Mouse (Mus musculus) stomach, embryonic 14.5 days (tissue): ENCODE measurements around the gene Mif4gd. TPM values are rescaled to one million over a fixed set of nuclear protein-coding genes. Genes with fewer than 3 reads are reported as not detected.
A peak's percentile ranks its signal among the peaks of the same experiment; 100 is the strongest.

Experiments
- ATAC-seq: fragments of 200-750 bp; cut with Nextera tagmentation; 2 replicates; pipeline ENCODE4 v1.8.0; 2017; ENCODE audit warnings: low read depth, moderate TSS enrichment; ENCODE audit not compliant: insufficient number of reproducible peaks, insufficient read depth, low FRiP score
- H3K27ac ChIP-seq: fragments of 300-500 bp; sonication (generic); 2 replicates; pipeline ENCODE4 v1.5.1; 2014; ENCODE audit warnings: mild to moderate bottlenecking, low read length, moderate library complexity, mixed read lengths
- H3K27me3 ChIP-seq: fragments of 300-500 bp; sonication (generic); 2 replicates; pipeline ENCODE4 v1.6.1; 2014; ENCODE audit warnings: low read length, control low read depth, mixed read lengths; ENCODE audit not compliant: control insufficient read depth, insufficient read depth
- H3K36me3 ChIP-seq: fragments of 300-500 bp; sonication (generic); 2 replicates; pipeline ENCODE4 v1.6.1; 2014; ENCODE audit warnings: mild to moderate bottlenecking, control low read depth, low read length, moderate library complexity, mixed read lengths; ENCODE audit not compliant: control insufficient read depth, insufficient read depth
- H3K4me1 ChIP-seq: fragments of 300-500 bp; sonication (generic); 2 replicates; pipeline ENCODE4 v1.6.1; 2014; ENCODE audit warnings: low read length, control low read depth, mixed read lengths; ENCODE audit not compliant: control insufficient read depth, insufficient read depth
- H3K4me2 ChIP-seq: fragments of 300-500 bp; sonication (generic); replicated peaks from 2 replicates; pipeline ENCODE4 v1.6.1; 2014; ENCODE audit warnings: low read depth, low read length, control low read depth
- H3K4me3 ChIP-seq: fragments of 300-500 bp; sonication (generic); 2 replicates; pipeline ENCODE4 v1.5.1; 2014; ENCODE audit warnings: low read depth, low read length, control low read depth
- H3K9ac ChIP-seq: fragments of 300-500 bp; sonication (generic); replicated peaks from 2 replicates; pipeline ENCODE4 v1.6.1; 2014; ENCODE audit warnings: low read depth, mild to moderate bottlenecking, control low read depth, low read length, moderate library complexity, mixed read lengths
- H3K9me3 ChIP-seq: fragments of 300-500 bp; sonication (generic); 2 replicates; pipeline ENCODE4 v1.6.1; 2016; ENCODE audit warnings: low read depth, low read length, control low read depth; ENCODE audit not compliant: control insufficient read depth
- WGBS: fragments of 180-500 bp; shearing (Covaris S2); extraction: QIAGEN DNeasy Blood & Tissue Kit; methylation state at CpG from one replicate; pipeline ENCODE4 v1.1.7; 2014; 5-methylcytosine and 5-hydroxymethylcytosine counted together
- polyA plus RNA-seq: library from polyadenylated mRNA; unstranded; fragments of >200 nt; fragmentation: Nextera tagmentation; extraction: Ambion mirVana; gene quantifications from 2 replicates; pipeline ENCODE4 v1.2.1, GENCODE M21; 2014

Mif4gd gene
- polyA plus RNA-seq, 1 experiment from 2014 or later: 33.4 TPM

DNA sequence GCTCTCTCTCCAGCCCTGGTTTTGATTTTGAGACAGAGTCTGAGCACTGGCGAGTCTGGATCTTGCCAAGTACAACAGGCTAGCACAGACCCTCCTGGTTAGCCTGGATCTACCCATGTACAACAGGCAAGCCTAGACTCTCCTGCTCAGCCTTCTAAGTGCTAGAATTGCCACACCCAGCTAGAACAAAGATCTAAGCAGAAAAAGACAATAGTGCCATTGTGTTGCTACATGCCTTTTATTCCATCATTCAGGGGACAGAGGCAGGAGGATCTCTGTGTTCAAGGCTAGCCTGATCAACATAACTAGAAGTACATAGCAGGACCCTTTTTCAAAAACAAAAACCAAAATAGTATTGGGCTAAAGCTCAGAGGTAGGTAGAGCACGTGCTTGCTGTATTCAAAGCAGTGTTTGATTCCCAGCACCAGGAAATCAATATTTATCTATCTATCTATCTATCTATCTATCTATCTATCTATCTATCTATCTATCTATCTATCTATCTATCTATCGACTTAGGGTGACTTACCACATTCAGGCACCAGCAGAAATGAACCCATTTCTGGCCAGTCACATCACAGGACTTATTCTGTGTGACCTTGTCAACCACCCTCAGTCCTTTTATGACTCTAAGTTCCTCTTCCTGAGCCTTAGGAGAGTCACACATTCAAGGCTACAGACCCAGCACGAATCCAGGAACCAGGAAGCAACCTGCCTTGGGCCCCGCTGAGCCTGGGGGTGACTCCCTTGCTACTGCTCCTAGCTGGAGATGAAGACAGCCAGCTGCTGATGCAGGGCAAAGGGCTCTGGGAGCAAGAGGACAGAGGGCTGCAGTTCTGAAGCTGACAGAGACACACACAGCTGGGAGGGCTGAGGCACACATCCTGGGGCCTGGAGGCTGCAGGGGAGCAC lies 26.0 kb upstream of the Mif4gd start:
- H3K4me1 ChIP-seq: peaks cover 4% of the 10 kb centered on the region; the same call in 1 of the 2 replicates
- no peak overlapping the region for H3K9ac ChIP-seq
- 61% methylated on average over 5 of the region's 5 CpGs for WGBS
- no peaks in the 10 kb centered on the region for H3K36me3 ChIP-seq
- H3K4me3 ChIP-seq: no peak overlapping the region
- no peak overlapping the region for H3K27ac ChIP-seq
- no peaks in the 10 kb centered on the region for H3K27me3 ChIP-seq
- no peak overlapping the region for H3K4me2 ChIP-seq
- no peaks in the 10 kb centered on the region for H3K9me3 ChIP-seq
- ATAC-seq: no peak

GRCm38 (mm10) chr11:115636960-115637359 lies 24.2 kb upstream of the Mif4gd start:
- no peak overlapping the region for H3K9ac ChIP-seq
- no peak for ATAC-seq
- no peaks in the 10 kb centered on the region for H3K9me3 ChIP-seq
- no peak overlapping the region for H3K27ac ChIP-seq
- H3K4me1 ChIP-seq: peaks cover 4% of the 10 kb centered on the region; the same call in 1 of the 2 replicates
- H3K27me3 ChIP-seq: no peaks in the 10 kb centered on the region
- H3K4me2 ChIP-seq: no peak overlapping the region
- H3K4me3 ChIP-seq: no peak overlapping the region
- no peaks in the 10 kb centered on the region for H3K36me3 ChIP-seq
- WGBS: 63% methylated on average over 3 of the region's 3 CpGs

DNA sequence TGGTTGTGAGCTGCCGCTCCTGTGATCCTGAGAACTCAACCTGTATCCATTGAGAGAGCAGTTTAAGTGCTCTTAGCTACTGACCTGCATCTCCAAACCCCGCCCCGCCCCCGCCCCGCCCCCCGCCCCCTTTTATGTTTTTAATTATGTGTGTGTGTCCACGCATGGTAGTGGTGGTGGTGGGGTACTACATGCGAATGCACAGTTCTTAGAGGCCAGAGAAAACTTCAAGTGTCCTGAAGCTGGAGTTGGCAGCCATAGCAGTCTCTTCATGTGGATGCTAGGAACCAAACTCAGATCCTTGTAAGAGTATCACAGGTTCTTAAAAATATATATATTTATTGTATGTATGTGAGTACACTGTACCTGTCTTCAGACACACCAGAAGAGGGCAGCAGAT lies 22.7 kb upstream of the Mif4gd start:
- H3K4me2 ChIP-seq: no peak overlapping the region
- H3K27ac ChIP-seq: no peak overlapping the region
- ATAC-seq: no peak
- H3K4me3 ChIP-seq: no peak overlapping the region
- WGBS: 66% methylated on average over 8 of the region's 8 CpGs
- H3K9ac ChIP-seq: no peak overlapping the region
- H3K9me3 ChIP-seq: no peaks in the 10 kb centered on the region
- H3K27me3 ChIP-seq: no peaks in the 10 kb centered on the region
- peaks cover 4% of the 10 kb centered on the region; the same call in 1 of the 2 replicates for H3K4me1 ChIP-seq
- no peaks in the 10 kb centered on the region for H3K36me3 ChIP-seq

GRCm38 (mm10) chr11:115635041-115635440 lies 22.3 kb upstream of the Mif4gd start:
- ATAC-seq: no peak

GRCm38 (mm10) chr11:115634109-115634508 lies 21.3 kb upstream of the Mif4gd start:
- no peaks in the 10 kb centered on the region for H3K36me3 ChIP-seq
- H3K9me3 ChIP-seq: no peaks in the 10 kb centered on the region
- no peak overlapping the region for H3K27ac ChIP-seq
- H3K9ac ChIP-seq: no peak overlapping the region
- no peaks in the 10 kb centered on the region for H3K4me1 ChIP-seq
- WGBS: 62% methylated on average over 4 of the region's 4 CpGs
- H3K4me3 ChIP-seq: no peak overlapping the region
- H3K27me3 ChIP-seq: no peaks in the 10 kb centered on the region
- ATAC-seq: no peak
- H3K4me2 ChIP-seq: no peak overlapping the region

More at GRCm38 (mm10) chr11:115635041-115635440, 22.3 kb upstream of the Mif4gd start:
- Histone ChIP-seq H3K27ac (no peak overlapping the region), H3K9me3 (no peaks in the 10 kb centered on the region), H3K4me2 (no peak overlapping the region), H3K9ac (no peak overlapping the region), H3K4me3 (no peak overlapping the region), H3K27me3 (no peaks in the 10 kb centered on the region), H3K36me3 (no peaks in the 10 kb centered on the region), H3K4me1 (peaks cover 4% of the 10 kb centered on the region; the same call in 1 of the 2 replicates)
- WGBS: 88% methylated on average over 8 of the region's 8 CpGs

DNA sequence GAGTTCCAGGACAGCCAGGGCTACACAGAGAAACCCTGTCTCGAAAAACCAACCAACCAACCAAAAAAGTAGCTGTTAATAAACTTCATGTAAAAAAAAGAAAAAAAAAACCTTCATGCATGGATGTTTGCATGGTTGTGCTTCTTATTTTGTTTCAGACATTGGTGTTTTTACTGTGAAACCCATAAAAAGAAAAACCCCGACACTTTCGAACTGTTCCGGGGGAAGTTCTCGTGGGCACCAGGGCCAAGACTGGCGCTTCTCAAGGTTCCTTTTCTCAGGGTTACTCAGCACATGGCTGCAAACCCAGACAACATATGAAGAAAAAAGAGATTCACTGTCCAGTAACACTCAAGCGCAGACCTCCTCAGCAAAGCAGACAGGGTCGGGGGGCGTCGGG lies 20.1 kb upstream of the Mif4gd start:
- WGBS: 84% methylated on average over 10 of the region's 10 CpGs
- no peak for ATAC-seq
- H3K27ac ChIP-seq: no peak overlapping the region
- no peak overlapping the region for H3K4me2 ChIP-seq
- no peak overlapping the region for H3K4me3 ChIP-seq
- no peaks in the 10 kb centered on the region for H3K27me3 ChIP-seq
- no peaks in the 10 kb centered on the region for H3K9me3 ChIP-seq
- no peaks in the 10 kb centered on the region for H3K4me1 ChIP-seq
- H3K36me3 ChIP-seq: no peaks in the 10 kb centered on the region
- no peak overlapping the region for H3K9ac ChIP-seq

DNA sequence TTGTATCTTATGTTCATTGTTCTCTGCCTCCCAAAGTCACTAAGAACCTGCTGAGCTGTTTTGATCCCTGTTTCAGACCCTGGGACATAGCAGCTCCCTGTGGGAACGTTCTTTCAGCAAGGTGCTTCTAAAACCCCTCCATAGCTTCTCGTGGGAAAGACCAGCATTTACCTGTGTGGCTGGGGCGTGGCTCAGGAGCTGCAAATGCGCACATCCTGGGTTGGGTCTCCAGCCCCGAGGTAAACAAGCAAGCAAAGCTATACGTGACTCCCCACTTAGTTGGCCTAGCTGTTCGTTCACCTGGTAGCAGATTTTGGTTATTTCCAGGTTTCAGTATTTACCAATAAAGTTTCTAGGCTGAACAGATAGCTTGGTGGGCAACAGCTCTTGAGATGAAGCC lies 19.5 kb upstream of the Mif4gd start:
- Histone ChIP-seq H3K27me3 (no peaks in the 10 kb centered on the region), H3K4me3 (no peak overlapping the region), H3K36me3 (no peaks in the 10 kb centered on the region), H3K4me1 (peaks cover under 1% of the 10 kb centered on the region; the same call in 1 of the 2 replicates), H3K4me2 (no peak overlapping the region), H3K27ac (no peak overlapping the region), H3K9me3 (no peaks in the 10 kb centered on the region), H3K9ac (no peak overlapping the region)
- WGBS: 68% methylated on average over 7 of the region's 7 CpGs
- no peak for ATAC-seq

GRCm38 (mm10) chr11:115631505-115631890 lies 18.7 kb upstream of the Mif4gd start:
- no peak for ATAC-seq

More at GRCm38 (mm10) chr11:115631505-115631890, 18.7 kb upstream of the Mif4gd start:
- no peak overlapping the region for H3K4me2 ChIP-seq
- no peak overlapping the region for H3K4me3 ChIP-seq
- H3K9ac ChIP-seq: no peak overlapping the region
- no peaks in the 10 kb centered on the region for H3K27me3 ChIP-seq
- H3K9me3 ChIP-seq: no peaks in the 10 kb centered on the region
- peaks cover 5% of the 10 kb centered on the region; the same call in 1 of the 2 replicates for H3K4me1 ChIP-seq
- 23% methylated on average over 3 of the region's 3 CpGs for WGBS
- no peaks in the 10 kb centered on the region for H3K36me3 ChIP-seq
- 0 out of 2 replicates have a peak overlapping the region, but pooled peaks have one; percentile 21 for H3K27ac ChIP-seq
